In genomic region chr12:55013031-55013430, GRCm38 (mm10) we compare ENCODE assay signal across 35 mouse cellular contexts. TPM values are rescaled to one million over a fixed set of nuclear protein-coding genes. Genes with fewer than 3 reads are reported as not detected.
"Had no signal": no experiment of that assay in that cellular context is flagged by ENCODE, and none has a peak within 500 bp of the region (broad histone marks: within the 10 kb centered on the region; RNA-seq: fewer than 3 reads in every experiment).

No protein-coding gene starts in this region.

- H3K4me3 ChIP-seq: gastrocnemius, adult 2 months; heart, adult 2 months; heart, embryonic 13.5 days; heart, embryonic 15.5 days; hindbrain, embryonic 10.5 days; hindbrain, embryonic 12.5 days; intestine, embryonic 15.5 days; layer of hippocampus, adult 2 months; left cerebral cortex, adult 2 months; limb, embryonic 10.5 days; limb, embryonic 12.5 days; liver, embryonic 13.5 days; liver, embryonic 15.5 days had no signal

- H3K27me3 ChIP-seq: heart, embryonic 13.5 days; heart, embryonic 15.5 days; hindbrain, embryonic 12.5 days; intestine, embryonic 15.5 days; limb, embryonic 12.5 days; liver, embryonic 13.5 days; liver, embryonic 15.5 days had no signal

- H3K4me1 ChIP-seq: heart, embryonic 13.5 days; heart, embryonic 15.5 days; hindbrain, embryonic 10.5 days; hindbrain, embryonic 12.5 days; intestine, embryonic 15.5 days had no signal

- H3K27ac ChIP-seq: gastrocnemius, adult 2 months; heart, adult 2 months; heart, embryonic 13.5 days; heart, embryonic 15.5 days; hindbrain, embryonic 10.5 days; hindbrain, embryonic 12.5 days; hindbrain, embryonic 14.5 days; intestine, embryonic 15.5 days; layer of hippocampus, adult 2 months; left cerebral cortex, adult 2 months; limb, embryonic 10.5 days; limb, embryonic 12.5 days; liver, embryonic 13.5 days; liver, embryonic 15.5 days had no signal

- H3K36me3 ChIP-seq: heart, embryonic 13.5 days; heart, embryonic 15.5 days; hindbrain, embryonic 10.5 days; hindbrain, embryonic 12.5 days; intestine, embryonic 15.5 days; limb, embryonic 10.5 days; limb, embryonic 12.5 days; liver, embryonic 13.5 days; liver, embryonic 15.5 days had no signal

- H3K9ac ChIP-seq: heart, embryonic 13.5 days; heart, embryonic 15.5 days; hindbrain, embryonic 12.5 days; hindbrain, embryonic 14.5 days; intestine, embryonic 15.5 days; limb, embryonic 12.5 days; liver, embryonic 13.5 days; liver, embryonic 15.5 days had no signal

- DNase-seq: gastrocnemius, adult 2 months; gastrocnemius, postnatal 10 days; gastrocnemius, postnatal 25 days; heart, adult 2 months; heart, postnatal 14 days; heart, postnatal 36 days; kidney, postnatal 10 days; kidney, postnatal 25 days; kidney, postnatal 4 days; liver, embryonic 13.5 days had no signal

RNA-seq across cellular contexts. Expression of gene Gm20403, which starts 26.7 kb away (rescaled TPM):
- total RNA-seq: gastrocnemius, adult 2 months; gastrocnemius, postnatal 10 days; gastrocnemius, postnatal 25 days; granulocyte monocyte progenitor cell, adult 5-6 weeks; heart, adult 2 months; heart, postnatal 14 days; heart, postnatal 36 days; layer of hippocampus, adult 2 months; layer of hippocampus, postnatal 10 days; layer of hippocampus, postnatal 25 days; left cerebral cortex, adult 2 months; left cerebral cortex, postnatal 14 days; left cerebral cortex, postnatal 36 days had no signal
- polyA plus RNA-seq: heart, adult 2 months; heart, embryonic 11.5 days; heart, embryonic 13.5 days; heart, embryonic 15.5 days; heart, postnatal 0 days; hindbrain, embryonic 10.5 days; hindbrain, embryonic 12.5 days; hindbrain, embryonic 14.5 days; hindbrain, embryonic 16.5 days; inflammation-experienced regulatory T-cells, adult 6 months; intestine, embryonic 15.5 days; intestine, postnatal 0 days; kidney, embryonic 14.5 days; kidney, embryonic 16.5 days; limb, embryonic 10.5 days; limb, embryonic 12.5 days; limb, embryonic 14.5 days; liver, embryonic 11.5 days; liver, embryonic 13.5 days; liver, embryonic 15.5 days had no signal
